Mouse (Mus musculus) forebrain, embryonic 10.5 days (tissue): Measurements from ENCODE around the gene Mpv17l2. TPM values are rescaled to one million over a fixed set of nuclear protein-coding genes. Genes with fewer than 3 reads are reported as not detected.

ENCODE experiments used
- DNase-seq: peaks from one replicate; pipeline ENCODE4 v3.0.0-alpha.2; 2017; ENCODE audit warnings: low spot score; ENCODE audit errors: extremely low spot score
- H3K27ac ChIP-seq: fragments of 300-500 bp; sonication (generic); 2 replicates; pipeline ENCODE4 v1.5.1; 2016; ENCODE audit warnings: mild to moderate bottlenecking
- H3K27me3 ChIP-seq: fragments of 300-500 bp; sonication (generic); 2 replicates; pipeline ENCODE4 v1.6.1; 2016; ENCODE audit warnings: mild to moderate bottlenecking; ENCODE audit not compliant: poor library complexity, severe bottlenecking
- H3K36me3 ChIP-seq: fragments of 300-500 bp; sonication (generic); replicated peaks from 2 replicates; pipeline ENCODE4 v1.6.1; 2016; ENCODE audit warnings: mild to moderate bottlenecking, moderate library complexity
- H3K4me1 ChIP-seq: fragments of 300-500 bp; sonication (generic); 2 replicates; pipeline ENCODE4 v1.6.1; 2016
- H3K4me3 ChIP-seq: fragments of 300-500 bp; sonication (generic); 2 replicates; pipeline ENCODE4 v1.5.1; 2016; ENCODE audit warnings: mild to moderate bottlenecking, moderate library complexity
- H3K9me3 ChIP-seq: fragments of 300-500 bp; sonication (generic); 2 replicates; pipeline ENCODE4 v1.6.1; 2016; ENCODE audit warnings: mild to moderate bottlenecking, moderate library complexity
- WGBS: fragments of 180-500 bp; shearing (Covaris S2); methylation state at CpG from one replicate; pipeline ENCODE4 v1.1.7; 2016; 5-methylcytosine and 5-hydroxymethylcytosine counted together
- polyA plus RNA-seq: library from polyadenylated mRNA; unstranded; fragments of >200 nt; fragmentation: Nextera tagmentation; extraction: Ambion mirVana; gene quantifications from 2 replicates; pipeline ENCODE4 v1.2.1, GENCODE M21; 2016

Mpv17l2 gene
- polyA plus RNA-seq, 1 experiment from 2014 or later, result 30.8 TPM

DNA sequence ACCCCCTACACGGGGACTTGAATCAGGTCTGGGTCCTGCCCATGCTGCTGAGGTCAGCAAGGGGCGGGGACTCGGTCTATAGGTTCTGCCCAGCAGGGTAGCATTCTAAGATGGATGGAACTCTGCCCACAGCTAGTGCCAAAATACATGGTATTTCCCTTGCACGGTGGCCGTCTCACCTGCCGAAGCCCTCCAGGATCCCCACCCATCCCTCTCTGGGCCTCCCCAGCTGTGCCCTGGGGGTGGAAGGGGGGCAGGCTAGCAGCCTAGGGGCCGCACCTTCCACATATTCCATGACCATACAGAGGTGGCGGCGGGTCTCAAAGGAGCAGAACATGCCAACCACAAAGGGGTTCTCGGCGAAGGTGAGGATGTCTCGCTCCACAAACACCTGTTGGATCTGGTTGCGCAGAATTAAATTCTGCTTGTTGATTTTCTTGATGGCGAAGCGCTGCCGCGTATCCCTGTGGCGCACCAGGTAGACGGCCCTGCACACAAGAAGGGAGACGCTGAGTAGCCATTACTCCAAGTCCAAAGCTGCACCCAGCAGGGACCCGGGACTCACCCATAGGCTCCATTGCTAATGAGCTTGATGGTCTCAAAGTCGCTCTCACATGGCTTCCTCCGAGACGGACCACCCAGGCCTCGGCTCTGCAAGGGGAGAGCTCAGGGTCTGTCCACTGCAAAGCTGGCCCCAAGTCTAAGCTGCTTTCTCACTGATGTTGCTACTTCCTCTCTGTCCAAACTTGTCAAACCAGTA lies 25.7 kb upstream of the Mpv17l2 start:
- Histone ChIP-seq H3K9me3 (no peaks in the 10 kb centered on the region), H3K4me1 (peaks cover 47% of the 10 kb centered on the region), H3K27ac (no peak overlapping the region), H3K27me3 (peaks cover 49% of the 10 kb centered on the region), H3K4me3 (no peak overlapping the region), H3K36me3 (peaks cover 85% of the 10 kb centered on the region)
- WGBS, result 87% methylated on average over 25 of the region's 25 CpGs
- no peak for DNase-seq

DNA sequence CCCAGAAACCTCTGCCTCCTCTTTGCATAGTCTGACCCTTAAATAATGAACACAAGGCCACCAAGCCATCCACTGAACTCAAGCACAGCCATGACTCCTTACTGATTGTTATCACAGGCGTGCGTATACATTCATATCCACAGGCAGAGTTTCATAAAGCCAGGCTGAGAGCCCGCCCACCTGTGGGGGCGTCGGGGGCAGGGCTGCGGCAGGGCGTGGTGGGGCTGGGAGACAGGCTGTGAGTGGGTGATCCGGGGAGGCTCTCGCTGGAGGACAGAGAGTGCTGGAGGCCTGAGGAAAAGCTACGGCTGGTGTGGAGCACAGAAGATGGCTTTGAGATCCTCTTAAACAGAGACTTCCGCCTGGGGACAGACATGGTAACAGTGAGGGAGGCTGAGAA lies 19.3 kb upstream of the Mpv17l2 start:
- peaks cover 73% of the 10 kb centered on the region for H3K36me3 ChIP-seq
- no peaks in the 10 kb centered on the region for H3K27me3 ChIP-seq
- H3K4me1 ChIP-seq, result peaks cover 34% of the 10 kb centered on the region
- 0 out of 2 replicates have a peak overlapping the region, but pooled peaks have one; percentile 22 for H3K4me3 ChIP-seq
- no peaks in the 10 kb centered on the region for H3K9me3 ChIP-seq
- DNase-seq, result no peak
- H3K27ac ChIP-seq, result no peak overlapping the region
- WGBS, result 84% methylated on average over 11 of the region's 11 CpGs

DNA sequence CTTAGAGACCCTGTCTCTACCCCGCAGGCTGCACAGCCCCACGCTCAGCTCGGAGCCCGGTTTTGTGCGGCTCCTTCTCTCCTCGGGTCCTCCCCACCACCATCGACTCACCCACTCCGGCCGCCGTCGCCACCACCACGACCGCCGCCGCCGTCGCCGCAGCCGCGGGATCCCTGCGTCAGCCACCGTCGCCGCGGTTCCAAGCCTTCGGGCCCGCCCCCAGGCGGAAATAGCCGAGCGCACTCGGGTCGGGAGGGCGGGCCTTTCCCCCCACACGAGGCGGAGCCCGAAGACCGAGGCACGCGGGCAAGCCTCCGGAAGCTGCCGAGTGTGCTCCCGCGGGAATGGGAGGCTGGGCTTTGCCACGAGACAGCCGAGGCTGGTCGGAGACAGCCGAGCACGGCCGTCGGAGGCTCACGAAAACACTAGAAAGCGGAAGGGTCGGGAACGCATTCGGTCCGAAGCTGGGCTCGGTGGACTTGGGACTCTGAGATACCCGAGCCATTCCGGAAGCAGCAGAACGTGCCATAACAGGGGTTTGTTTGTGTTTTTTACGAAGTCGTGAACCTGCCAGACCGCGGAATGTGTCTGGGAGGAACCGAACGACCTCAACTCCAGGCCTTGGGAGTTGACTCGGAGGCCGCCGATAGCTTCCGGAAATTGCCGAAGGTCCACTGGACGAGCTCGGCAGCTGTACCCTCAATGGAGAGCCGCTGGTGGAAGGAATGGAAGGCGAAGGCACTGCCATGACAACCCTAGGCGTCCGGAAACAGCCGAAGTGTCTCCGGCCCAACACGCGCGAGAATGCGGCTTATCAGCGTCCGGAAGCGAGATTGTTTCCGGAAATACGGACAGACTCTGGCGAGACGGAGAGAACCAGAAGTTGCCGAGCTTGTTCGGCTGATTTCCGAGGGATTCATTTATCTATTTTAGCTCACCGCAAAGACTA lies 16.0 kb upstream of the Mpv17l2 start, which contains the start of gene Pik3r2:
Gene Pik3r2 (minus strand): TSS at position 218 of the 949 bp plus-strand sequence.
- H3K36me3 ChIP-seq, result peaks cover 73% of the 10 kb centered on the region
- under 1% methylated on average over 94 of the region's 94 CpGs for WGBS
- H3K9me3 ChIP-seq, result no peaks in the 10 kb centered on the region
- peaks cover 58% of the 10 kb centered on the region for H3K4me1 ChIP-seq
- peak; percentile 96 for DNase-seq
- no peaks in the 10 kb centered on the region for H3K27me3 ChIP-seq
- H3K4me3 ChIP-seq, result peak within 1 kb of the TSS; percentile 72
- peak within 1 kb of the TSS; percentile 94 for H3K27ac ChIP-seq

DNA sequence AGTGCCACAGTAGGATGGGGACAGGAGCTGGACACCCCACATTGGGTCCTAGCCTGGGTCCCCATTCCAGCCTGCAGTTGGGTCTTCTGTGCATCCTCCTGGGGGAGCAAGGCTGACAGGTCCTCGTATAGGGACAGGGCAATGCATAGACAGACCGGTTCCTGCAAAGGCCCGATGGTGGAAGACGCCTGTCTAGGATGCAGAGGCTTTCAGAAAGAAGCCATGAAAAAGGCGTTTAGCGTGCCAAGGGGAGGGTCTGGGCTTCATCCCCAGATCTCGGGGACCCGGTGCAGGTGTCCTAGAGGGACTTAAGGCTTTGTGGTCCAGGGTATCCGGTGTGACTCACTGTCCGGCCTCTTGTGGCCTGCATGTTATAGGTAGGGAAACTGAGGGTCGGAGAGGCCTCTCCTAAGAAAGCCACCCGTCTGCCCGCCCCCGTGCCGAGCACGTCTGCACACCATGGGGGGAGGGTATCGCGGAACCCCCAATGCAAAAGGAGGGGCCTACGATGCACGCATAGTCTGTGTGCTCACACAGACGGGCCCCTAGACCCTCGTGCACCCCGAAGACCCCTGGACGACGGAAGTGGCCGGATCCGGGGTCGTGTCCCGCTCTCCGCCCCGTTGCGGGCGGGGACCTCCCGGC lies 15.2 kb upstream of the Mpv17l2 start:
- Histone ChIP-seq H3K4me1 (peaks cover 60% of the 10 kb centered on the region), H3K27me3 (0 out of 2 replicates have a peak, but pooled peaks cover under 1% of the 10 kb centered on the region), H3K36me3 (peaks cover 73% of the 10 kb centered on the region), H3K4me3 (peak overlapping the region; percentile 72), H3K9me3 (no peaks in the 10 kb centered on the region), H3K27ac (peak overlapping the region; percentile 94)
- WGBS, result 4% methylated on average over 34 of the region's 34 CpGs
- DNase-seq, result no peak

DNA sequence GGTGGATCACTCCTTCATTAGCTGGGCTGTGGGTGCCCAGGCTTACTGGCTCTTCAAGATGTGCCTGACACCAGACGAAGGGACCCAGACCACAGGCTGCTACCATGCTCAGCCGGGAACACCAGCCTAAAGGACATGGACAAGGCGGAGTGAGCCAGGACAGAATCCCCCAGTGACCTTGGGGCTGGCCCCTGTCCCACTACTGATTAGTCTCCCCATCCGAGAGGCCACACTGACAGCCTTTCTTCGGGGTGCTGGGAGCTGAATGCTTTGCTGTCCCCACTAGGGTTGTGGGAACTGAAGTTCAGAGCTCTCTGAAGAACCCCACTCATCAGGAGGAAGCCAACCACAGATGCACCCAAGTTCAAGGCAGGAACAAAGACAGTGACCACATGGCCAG lies 14.5 kb upstream of the Mpv17l2 start:
- Histone ChIP-seq H3K36me3 (peaks cover 73% of the 10 kb centered on the region), H3K4me1 (peaks cover 60% of the 10 kb centered on the region), H3K4me3 (peak overlapping the region; percentile 72), H3K27me3 (peaks cover 7% of the 10 kb centered on the region; the same call in 1 of the 2 replicates), H3K9me3 (no peaks in the 10 kb centered on the region), H3K27ac (peak overlapping the region; percentile 94)
- WGBS, result 89% methylated on average over 5 of the region's 5 CpGs
- DNase-seq, result no peak

DNA sequence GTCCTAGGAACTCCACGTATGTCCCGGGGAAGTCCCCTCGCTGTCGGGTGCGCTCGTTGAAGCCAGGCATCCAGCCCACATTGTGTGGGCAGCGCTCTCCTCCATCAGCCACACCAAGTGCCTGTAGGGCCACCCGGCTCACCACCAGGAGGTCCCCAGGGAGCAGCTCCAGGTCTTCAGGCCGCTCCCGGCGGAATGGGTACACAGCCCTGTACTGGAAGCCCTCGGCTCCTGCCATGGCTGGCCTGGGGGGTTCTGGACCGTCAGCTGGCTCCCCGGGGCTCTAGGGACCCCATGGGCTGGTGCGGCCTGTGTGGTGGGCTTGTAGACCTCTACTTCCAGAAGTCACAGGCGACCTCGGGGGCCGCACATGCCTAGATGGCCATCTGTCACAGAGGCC lies 14.0 kb upstream of the Mpv17l2 start:
- peaks cover 73% of the 10 kb centered on the region for H3K36me3 ChIP-seq
- no peak for DNase-seq
- peak overlapping the region; percentile 94; the same call in 1 of the 2 replicates for H3K27ac ChIP-seq
- 95% methylated on average over 18 of the region's 18 CpGs for WGBS
- peak overlapping the region; percentile 72 for H3K4me3 ChIP-seq
- H3K9me3 ChIP-seq, result no peaks in the 10 kb centered on the region
- H3K27me3 ChIP-seq, result peaks cover 12% of the 10 kb centered on the region
- peaks cover 62% of the 10 kb centered on the region for H3K4me1 ChIP-seq

DNA sequence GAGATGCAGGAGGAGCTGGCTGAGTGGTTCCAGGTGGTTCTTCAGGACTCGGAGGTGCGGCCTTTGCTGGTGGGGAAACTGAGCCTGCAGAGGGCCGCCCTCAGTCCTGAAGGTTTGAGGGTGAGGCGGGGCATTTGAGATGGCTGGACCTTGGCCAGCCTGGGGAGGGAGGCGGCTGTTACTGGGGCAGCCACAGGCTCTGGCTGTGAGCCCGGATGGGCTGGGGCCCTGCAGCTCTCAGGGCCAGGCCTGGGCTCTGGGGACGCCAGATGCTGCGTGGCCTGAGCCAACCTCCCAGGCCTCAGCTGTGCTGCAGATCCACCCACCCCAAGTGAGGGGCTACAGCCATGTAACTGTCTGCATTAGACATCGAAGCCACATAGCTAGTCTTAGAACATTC lies 13.1 kb upstream of the Mpv17l2 start:
- Histone ChIP-seq H3K9me3 (no peaks in the 10 kb centered on the region), H3K4me1 (peaks cover 68% of the 10 kb centered on the region), H3K36me3 (peaks cover 73% of the 10 kb centered on the region), H3K27me3 (peaks cover 15% of the 10 kb centered on the region), H3K4me3 (peak overlapping the region; percentile 72; the same call in 1 of the 2 replicates), H3K27ac (no peak overlapping the region)
- no peak for DNase-seq
- WGBS, result 88% methylated on average over 9 of the region's 9 CpGs

DNA sequence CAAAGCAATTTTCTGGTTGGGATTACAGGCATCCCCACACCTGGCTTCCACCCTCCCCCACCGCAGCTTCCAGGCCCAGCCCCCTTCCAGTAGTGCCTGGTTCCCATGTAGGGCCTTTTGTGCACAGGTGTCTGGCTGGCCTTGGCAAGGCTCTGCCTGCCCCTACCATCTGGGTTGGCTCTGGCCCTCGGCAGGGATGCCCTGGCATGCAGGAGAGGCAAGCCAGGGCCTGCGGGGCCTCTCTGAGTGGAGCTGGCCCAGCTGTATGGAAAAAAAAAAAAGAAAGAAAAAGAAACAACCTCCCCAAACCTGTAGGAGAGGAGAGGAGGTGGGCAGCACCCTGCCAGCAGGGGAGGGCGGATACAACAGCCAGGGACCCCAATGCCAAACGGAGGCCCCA lies 12.7 kb upstream of the Mpv17l2 start:
- H3K9me3 ChIP-seq, result no peaks in the 10 kb centered on the region
- H3K4me1 ChIP-seq, result peaks cover 69% of the 10 kb centered on the region
- 89% methylated on average over 5 of the region's 5 CpGs for WGBS
- no peak for DNase-seq
- no peak overlapping the region for H3K4me3 ChIP-seq
- peaks cover 73% of the 10 kb centered on the region for H3K36me3 ChIP-seq
- H3K27me3 ChIP-seq, result peaks cover 17% of the 10 kb centered on the region
- no peak overlapping the region for H3K27ac ChIP-seq

DNA sequence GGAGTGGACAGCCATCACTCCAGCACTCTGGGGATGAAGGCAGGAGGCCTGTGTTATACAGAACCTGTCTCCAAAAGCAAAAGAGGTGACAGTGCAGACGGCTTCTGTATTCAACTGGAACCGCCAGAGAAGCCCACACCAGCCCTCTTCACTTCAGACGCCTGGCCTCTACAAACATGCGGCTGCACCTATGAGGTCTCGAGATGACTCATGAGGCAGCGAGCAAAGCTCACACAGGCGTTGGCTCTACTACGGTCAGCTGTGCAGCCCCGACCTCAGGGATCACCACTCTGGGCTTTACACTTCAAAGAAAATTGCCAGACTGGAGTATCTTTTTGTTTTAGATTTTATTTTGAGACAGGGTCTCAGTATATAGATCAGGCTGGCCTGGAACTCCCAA lies 12.1 kb upstream of the Mpv17l2 start:
- 92% methylated on average over 9 of the region's 9 CpGs for WGBS

DNA sequence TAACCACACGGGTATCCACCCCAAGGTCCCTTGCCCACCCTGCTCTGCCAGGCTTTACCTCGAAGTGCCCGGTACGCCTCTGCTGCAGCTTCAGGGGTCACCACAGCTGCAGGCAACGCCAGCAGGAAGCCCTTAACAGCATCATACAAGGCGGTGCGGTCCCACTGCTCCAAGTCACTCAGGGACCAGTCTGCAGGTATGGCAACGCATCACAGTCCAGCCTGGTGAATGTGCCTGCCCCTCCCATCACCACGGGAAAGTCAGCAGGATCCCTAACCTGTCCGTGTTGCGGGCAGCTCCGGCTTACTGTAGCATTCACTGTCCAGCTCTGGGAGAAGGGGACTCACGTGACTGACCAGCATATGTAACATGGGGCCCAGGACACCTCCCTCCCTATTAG lies 11.3 kb upstream of the Mpv17l2 start:
- 90% methylated on average over 13 of the region's 13 CpGs for WGBS
- H3K4me3 ChIP-seq, result peak overlapping the region; percentile 6; the same call in 1 of the 2 replicates
- H3K27me3 ChIP-seq, result peaks cover 24% of the 10 kb centered on the region
- DNase-seq, result no peak
- peaks cover 62% of the 10 kb centered on the region for H3K4me1 ChIP-seq
- H3K36me3 ChIP-seq, result peaks cover 77% of the 10 kb centered on the region
- no peak overlapping the region for H3K27ac ChIP-seq
- no peaks in the 10 kb centered on the region for H3K9me3 ChIP-seq

More for the DNA sequence above, 12.1 kb upstream of the Mpv17l2 start:
- no peak overlapping the region for H3K27ac ChIP-seq
- DNase-seq, result no peak
- peaks cover 22% of the 10 kb centered on the region for H3K27me3 ChIP-seq
- peaks cover 73% of the 10 kb centered on the region for H3K36me3 ChIP-seq
- H3K4me3 ChIP-seq, result no peak overlapping the region
- H3K9me3 ChIP-seq, result no peaks in the 10 kb centered on the region
- H3K4me1 ChIP-seq, result peaks cover 64% of the 10 kb centered on the region

DNA sequence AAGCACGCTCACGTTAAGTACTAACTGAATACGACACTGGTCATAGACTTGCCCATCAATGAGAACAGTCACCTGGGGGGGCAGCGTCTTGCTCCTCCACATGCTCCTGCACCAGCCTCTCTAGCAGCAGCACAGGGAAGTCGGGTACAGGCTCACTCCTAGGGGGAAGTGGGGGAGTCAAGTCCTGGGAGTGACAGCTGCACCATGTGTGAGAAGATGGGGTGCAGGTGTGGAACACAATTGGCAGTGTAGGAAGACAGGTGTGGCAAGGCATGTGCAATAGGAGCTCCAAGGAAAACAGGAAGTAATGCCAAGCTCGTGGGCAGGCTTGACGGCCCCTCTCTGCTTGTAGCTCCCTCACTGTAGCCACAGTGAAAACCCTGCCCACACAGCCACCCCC lies 10.5 kb upstream of the Mpv17l2 start:
- H3K27me3 ChIP-seq, result peaks cover 24% of the 10 kb centered on the region
- H3K36me3 ChIP-seq, result peaks cover 77% of the 10 kb centered on the region
- no peak overlapping the region for H3K27ac ChIP-seq
- H3K4me3 ChIP-seq, result no peak overlapping the region
- peaks cover 65% of the 10 kb centered on the region for H3K4me1 ChIP-seq
- H3K9me3 ChIP-seq, result no peaks in the 10 kb centered on the region
- 88% methylated on average over 7 of the region's 7 CpGs for WGBS
- no peak for DNase-seq

DNA sequence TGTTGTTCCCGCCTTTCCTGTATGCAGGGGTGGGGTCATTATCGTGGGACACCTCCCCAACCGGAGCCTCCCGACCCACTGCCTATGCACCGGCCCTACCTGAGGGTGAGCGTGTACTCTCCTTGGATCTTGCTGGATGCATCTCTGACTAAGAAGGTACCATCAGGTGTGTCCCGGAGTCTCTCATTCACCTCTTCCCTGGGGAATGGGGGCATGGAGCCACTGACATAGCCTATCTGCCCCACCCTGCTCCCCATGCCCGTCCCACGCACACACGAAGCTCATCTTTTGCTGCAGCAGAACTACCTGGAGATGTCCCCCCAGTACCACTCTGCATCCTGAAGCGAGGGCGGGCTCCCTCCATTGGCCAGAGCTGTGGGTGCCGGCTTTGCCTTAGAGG lies 10.0 kb upstream of the Mpv17l2 start:
- no peaks in the 10 kb centered on the region for H3K9me3 ChIP-seq
- peaks cover 77% of the 10 kb centered on the region for H3K36me3 ChIP-seq
- H3K27me3 ChIP-seq, result peaks cover 24% of the 10 kb centered on the region
- H3K4me3 ChIP-seq, result no peak overlapping the region
- peaks cover 65% of the 10 kb centered on the region for H3K4me1 ChIP-seq
- WGBS, result 96% methylated on average over 13 of the region's 13 CpGs
- H3K27ac ChIP-seq, result no peak overlapping the region
- DNase-seq, result no peak
